Comparison of ENCODE assay signal across 30 mouse cellular contexts in genomic region chr4:7201816-7202215, GRCm38 (mm10).
A peak's percentile ranks its signal among the peaks of the same experiment; 100 is the strongest.
DNase-seq lines count a peak whose midpoint lies in the region; ATAC-seq lines count a peak whose summit lies in the region.
"Had no signal": no experiment of that assay in that cellular context is flagged by ENCODE, and none has a peak within 500 bp of the region (broad histone marks: within the 10 kb centered on the region; RNA-seq: fewer than 3 reads in every experiment).

No protein-coding gene starts in this region.

- H3K4me2 ChIP-seq in hindbrain, embryonic 13.5 days = no peak overlapping the region
- H3K4me2 ChIP-seq: embryonic facial prominence, embryonic 12.5 days; heart, embryonic 13.5 days; lung, embryonic 14.5 days; midbrain, embryonic 12.5 days had no signal

- 7% methylated on average over 2 of the region's 2 CpGs for WGBS in hindbrain, embryonic 10.5 days
- WGBS in hindbrain, embryonic 13.5 days = 7% methylated on average over 2 of the region's 2 CpGs

- H3K9ac ChIP-seq in hindbrain, embryonic 13.5 days = no peak overlapping the region
- H3K9ac ChIP-seq: embryonic facial prominence, embryonic 12.5 days; forebrain, postnatal 0 days; heart, embryonic 13.5 days; liver, embryonic 14.5 days; lung, embryonic 14.5 days; midbrain, embryonic 12.5 days had no signal

- no peak overlapping the region for H3K27ac ChIP-seq in hindbrain, embryonic 10.5 days
- no peak overlapping the region for H3K27ac ChIP-seq in hindbrain, embryonic 13.5 days
- H3K27ac ChIP-seq: embryonic facial prominence, embryonic 12.5 days; forebrain, embryonic 10.5 days; heart, adult 2 months; heart, embryonic 13.5 days; kidney, postnatal 0 days; liver, embryonic 14.5 days; midbrain, embryonic 12.5 days had no signal

- no peak for ATAC-seq in hindbrain, embryonic 13.5 days (ENCODE audit: low FRiP score)
- ATAC-seq: forebrain, postnatal 0 days; intestine, embryonic 16.5 days had no signal

- peak; percentile 7 for DNase-seq in hindbrain, embryonic 10.5 days (ENCODE audit: low spot score)
- DNase-seq in ES-CJ7 (ENCODE audit: low read depth, low spot score) (peak; percentile 45), ZHBTc4 (ENCODE audit: low read depth, low spot score) (peak; percentile 12)
- peak; percentile 11 for DNase-seq in embryo, embryonic 9.5 days (ENCODE audit: extremely low spot score)
- DNase-seq in lung, adult 18-20 months = no peak
- no peak for DNase-seq in layer of hippocampus, postnatal 14 days (ENCODE audit: low spot score in 2 of 2)
- DNase-seq: adrenal gland, postnatal 10 days; cerebellum, adult 11 months; cerebellum, adult 9-10 months; cerebellum, postnatal 36 days; forebrain, postnatal 0 days; heart, adult 2 months; heart, postnatal 10 days; kidney, adult 8-10 months; kidney, postnatal 4 days; liver; lung, embryonic 14.5 days; lung, postnatal 14 days; retina, postnatal 1 day; right cerebral cortex, postnatal 14 days; thymus, adult 2 months; thymus, postnatal 36 days had no signal

- no peaks in the 10 kb centered on the region for H3K9me3 ChIP-seq in hindbrain, embryonic 10.5 days
- H3K9me3 ChIP-seq in hindbrain, embryonic 13.5 days = no peaks in the 10 kb centered on the region
- H3K9me3 ChIP-seq: embryonic facial prominence, embryonic 12.5 days; forebrain, embryonic 10.5 days; heart, embryonic 13.5 days; midbrain, embryonic 12.5 days had no signal

- H3K4me1 ChIP-seq in hindbrain, embryonic 10.5 days (replicated peaks) = peaks cover 12% of the 10 kb centered on the region
- no peaks in the 10 kb centered on the region for H3K4me1 ChIP-seq in hindbrain, embryonic 13.5 days (replicated peaks)
- H3K4me1 ChIP-seq: embryonic facial prominence, embryonic 12.5 days; heart, embryonic 13.5 days; midbrain, embryonic 12.5 days had no signal

- no peaks in the 10 kb centered on the region for H3K27me3 ChIP-seq in hindbrain, embryonic 10.5 days (ENCODE audit: insufficient read depth, poor library complexity, severe bottlenecking)
- H3K27me3 ChIP-seq in hindbrain, embryonic 13.5 days = no peaks in the 10 kb centered on the region
- H3K27me3 ChIP-seq: embryonic facial prominence, embryonic 12.5 days; heart, embryonic 13.5 days; midbrain, embryonic 12.5 days had no signal

- no peaks in the 10 kb centered on the region for H3K36me3 ChIP-seq in hindbrain, embryonic 10.5 days
- H3K36me3 ChIP-seq in hindbrain, embryonic 13.5 days = no peaks in the 10 kb centered on the region
- H3K36me3 ChIP-seq: embryonic facial prominence, embryonic 12.5 days; forebrain, embryonic 10.5 days; heart, embryonic 13.5 days; midbrain, embryonic 12.5 days had no signal

- no peak overlapping the region for H3K4me3 ChIP-seq in hindbrain, embryonic 10.5 days
- no peak overlapping the region for H3K4me3 ChIP-seq in hindbrain, embryonic 13.5 days
- H3K4me3 ChIP-seq: embryonic facial prominence, embryonic 12.5 days; forebrain, embryonic 10.5 days; heart, adult 2 months; heart, embryonic 13.5 days; midbrain, embryonic 12.5 days had no signal

Comparison
In these comparisons a context has a peak if more than half of its experiments do, and no peak if none do; other contexts are left out.
1. DNase-seq: peak in hindbrain, embryonic 10.5 days (single experiment), ES-CJ7 (single experiment), ZHBTc4 (single experiment) and embryo, embryonic 9.5 days (single experiment); none in lung, adult 18-20 months (0 of 2) and layer of hippocampus, postnatal 14 days (0 of 2).